Mouse (Mus musculus): ENCODE results near the gene Marveld1. TPM values are rescaled to one million over a fixed set of nuclear protein-coding genes. Genes with fewer than 3 reads are reported as not detected.

Marveld1 gene
- total and polyA plus RNA-seq, 3 experiments, result 9.7 to 24.4 TPM; not detected in 1

GRCm38 (mm10) chr19:42198026-42198425 lies 50.8 kb downstream of the Marveld1 start:
- H3K79me2 ChIP-seq (ENCODE audit: control insufficient read depth, insufficient read depth, low read length, poor library complexity), result no peaks in the 10 kb centered on the region
- 0 out of 4 replicates have a peak, but pooled peaks cover 0 to 4% of the 10 kb centered on the region in 2 experiments for H3K4me1 ChIP-seq (ENCODE audit: control insufficient read depth in 1 of 2, insufficient read depth in 2 of 2, low read length in 2 of 2)
- DNase-seq (ENCODE audit: low read depth, low spot score), result no peak
- H3K4me3 ChIP-seq (ENCODE audit: control insufficient read depth in 1 of 2, insufficient read depth in 1 of 2, low read depth in 2 of 2, low read length in 2 of 2), result no peak overlapping the region
- H3K9me3 ChIP-seq (replicated peaks; ENCODE audit: insufficient read depth, low read length), result no peaks in the 10 kb centered on the region
- H3K27me3 ChIP-seq (ENCODE audit: control insufficient read depth in 1 of 2, insufficient read depth in 2 of 2, low read length in 2 of 2), result no peaks in the 10 kb centered on the region
- no peak overlapping the region for H3K27ac ChIP-seq (ENCODE audit: control insufficient read depth, low read depth, low read length)
- no peaks in the 10 kb centered on the region for H3K36me3 ChIP-seq (ENCODE audit: control insufficient read depth in 1 of 2, insufficient read depth in 2 of 2, low read length in 2 of 2)
- no peak overlapping the region for H3K9ac ChIP-seq (ENCODE audit: control insufficient read depth, low read depth, low read length, poor library complexity, severe bottlenecking)
- TF ChIP-seq RAD21 (IDR thresholded peaks at IDR 0.05; ENCODE audit: low read depth, low read length) (no peak), TAL1 (IDR thresholded peaks at IDR 0.05; ENCODE audit: low read length) (no peak), RCOR1 (IDR thresholded peaks at IDR 0.05; ENCODE audit: low read depth, low read length) (no peak), ETS1 (IDR thresholded peaks at IDR 0.05; ENCODE audit: low read depth, low read length) (no peak), MYC (IDR thresholded peaks at IDR 0.05; ENCODE audit: low read depth, low read length) (no peak), UBTF (IDR thresholded peaks at IDR 0.05; ENCODE audit: borderline replicate concordance, insufficient read depth, low read depth, low read length) (no peak), MAZ (IDR thresholded peaks at IDR 0.05; ENCODE audit: low read depth, low read length) (no peak), JUND (IDR thresholded peaks at IDR 0.05; ENCODE audit: low read depth, low read length) (no peak), POLR2AphosphoS5 (IDR thresholded peaks at IDR 0.05; ENCODE audit: borderline replicate concordance, low read depth, low read length) (no peak), GABPA (IDR thresholded peaks at IDR 0.05; ENCODE audit: low read depth, low read length) (no peak), TCF12 (IDR thresholded peaks at IDR 0.05; ENCODE audit: low read depth, low read length) (no peak), SIN3A (IDR thresholded peaks at IDR 0.05; ENCODE audit: low read length) (no peak), ZC3H11A (IDR thresholded peaks at IDR 0.05; ENCODE audit: low read depth, low read length) (no peak), CHD1 (IDR thresholded peaks at IDR 0.05; ENCODE audit: low read depth, low read length) (no peak), NELFE (IDR thresholded peaks at IDR 0.05; ENCODE audit: low read depth, low read length) (no peak)

Other genes starting within 250 kb of the Marveld1 start
- 267 and 714 TPM in 2 replicates for gene Pgam1, start 235.5 kb upstream of the Marveld1 start, total RNA-seq (2012; rRNA removed)
- gene Pgam1, start 235.5 kb upstream of the Marveld1 start, polyA plus RNA-seq (2012; ENCODE audit: insufficient read depth in 1 of 2, insufficient read length in 2 of 2, low read depth in 1 of 2, low replicate concordance in 2 of 2, missing spikeins in 1 of 2), result 100 to 1,000 TPM; 220 to 756 TPM
- gene Exosc1, start 214.0 kb upstream of the Marveld1 start, total RNA-seq (2012; rRNA removed), result 101 and 118 TPM in 2 replicates
- 100 to 1,000 TPM; 162 to 390 TPM for gene Exosc1, start 214.0 kb upstream of the Marveld1 start, polyA plus RNA-seq (2012; ENCODE audit: insufficient read depth in 1 of 2, insufficient read length in 2 of 2, low read depth in 1 of 2, low replicate concordance in 2 of 2, missing spikeins in 1 of 2)
- gene Zdhhc16, start 213.9 kb upstream of the Marveld1 start, total RNA-seq (2012; rRNA removed), result 95.2 and 99.2 TPM in 2 replicates
- 100 to 1,000 TPM in 1 of 2 experiments, not detected in 1; 128 TPM for gene Zdhhc16, start 213.9 kb upstream of the Marveld1 start, polyA plus RNA-seq (2012; ENCODE audit: insufficient read depth in 1 of 2, insufficient read length in 2 of 2, low read depth in 1 of 2, low replicate concordance in 2 of 2, missing spikeins in 1 of 2)
- 23.7 and 25.6 TPM in 2 replicates for gene Mms19, start 166.2 kb upstream of the Marveld1 start, total RNA-seq (2012; rRNA removed)
- 10 to 100 TPM in 1 of 2 experiments, not detected in 1; 88.6 TPM for gene Mms19, start 166.2 kb upstream of the Marveld1 start, polyA plus RNA-seq (2012; ENCODE audit: insufficient read depth in 1 of 2, insufficient read length in 2 of 2, low read depth in 1 of 2, low replicate concordance in 2 of 2, missing spikeins in 1 of 2)
- 8.0 and 9.1 TPM in 2 replicates for gene Ubtd1, start 165.6 kb upstream of the Marveld1 start, total RNA-seq (2012; rRNA removed)
- gene Ubtd1, start 165.6 kb upstream of the Marveld1 start, polyA plus RNA-seq (2012; ENCODE audit: insufficient read depth in 1 of 2, insufficient read length in 2 of 2, low read depth in 1 of 2, low replicate concordance in 2 of 2, missing spikeins in 1 of 2), result 10 to 100 TPM in 1 of 2 experiments, not detected in 1; 15.5 TPM
- not detected in 2 replicates for gene Ankrd2, start 111.4 kb upstream of the Marveld1 start, total RNA-seq (2012; rRNA removed)
- gene Ankrd2, start 111.4 kb upstream of the Marveld1 start, polyA plus RNA-seq (2012; ENCODE audit: insufficient read depth in 1 of 2, insufficient read length in 2 of 2, low read depth in 1 of 2, low replicate concordance in 2 of 2, missing spikeins in 1 of 2), result not detected
- 0.31 TPM in 1 of 2 replicates, not detected in the other for gene Hoga1, start 101.8 kb upstream of the Marveld1 start, total RNA-seq (2012; rRNA removed)
- under 1 TPM in 1 of 2 experiments, not detected in 1; 0.38 TPM for gene Hoga1, start 101.8 kb upstream of the Marveld1 start, polyA plus RNA-seq (2012; ENCODE audit: insufficient read depth in 1 of 2, insufficient read length in 2 of 2, low read depth in 1 of 2, low replicate concordance in 2 of 2, missing spikeins in 1 of 2)
- gene 4933411K16Rik, start 95.2 kb upstream of the Marveld1 start, total RNA-seq (2012; rRNA removed), result not detected in 2 replicates
- under 1 TPM in 1 of 2 experiments, not detected in 1; 0.10 TPM for gene 4933411K16Rik, start 95.2 kb upstream of the Marveld1 start, polyA plus RNA-seq (2012; ENCODE audit: insufficient read depth in 1 of 2, insufficient read length in 2 of 2, low read depth in 1 of 2, low replicate concordance in 2 of 2, missing spikeins in 1 of 2)
- 4.9 and 5.7 TPM in 2 replicates for gene Morn4, start 61.0 kb upstream of the Marveld1 start, total RNA-seq (2012; rRNA removed)
- gene Morn4, start 61.0 kb upstream of the Marveld1 start, polyA plus RNA-seq (2012; ENCODE audit: insufficient read depth in 1 of 2, insufficient read length in 2 of 2, low read depth in 1 of 2, low replicate concordance in 2 of 2, missing spikeins in 1 of 2), result 10 to 100 TPM in 1 of 2 experiments, not detected in 1; 18.4 TPM
- 10.2 and 12.2 TPM in 2 replicates for gene Pi4k2a, start 56.9 kb upstream of the Marveld1 start, total RNA-seq (2012; rRNA removed)
- gene Pi4k2a, start 56.9 kb upstream of the Marveld1 start, polyA plus RNA-seq (2012; ENCODE audit: insufficient read depth in 1 of 2, insufficient read length in 2 of 2, low read depth in 1 of 2, low replicate concordance in 2 of 2, missing spikeins in 1 of 2), result 10 to 100 TPM in 1 of 2 experiments, not detected in 1; 30.3 TPM
- gene Avpi1, start 18.3 kb upstream of the Marveld1 start, total RNA-seq (2012; rRNA removed), result 49.5 and 54.8 TPM in 2 replicates
- gene Avpi1, start 18.3 kb upstream of the Marveld1 start, polyA plus RNA-seq (2012; ENCODE audit: insufficient read depth in 1 of 2, insufficient read length in 2 of 2, low read depth in 1 of 2, low replicate concordance in 2 of 2, missing spikeins in 1 of 2), result 10 to 100 TPM in 1 of 2 experiments, not detected in 1; 53.3 TPM
- 22.0 and 27.0 TPM in 2 replicates for gene Zfyve27, start 16.6 kb downstream of the Marveld1 start, total RNA-seq (2012; rRNA removed)
- 10 to 100 TPM in 1 of 2 experiments, not detected in 1; 40.2 TPM for gene Zfyve27, start 16.6 kb downstream of the Marveld1 start, polyA plus RNA-seq (2012; ENCODE audit: insufficient read depth in 1 of 2, insufficient read length in 2 of 2, low read depth in 1 of 2, low replicate concordance in 2 of 2, missing spikeins in 1 of 2)
- gene Sfrp5, start 54.9 kb downstream of the Marveld1 start, total RNA-seq (2012; rRNA removed), result not detected in 2 replicates
- under 1 TPM in 1 of 2 experiments, not detected in 1; 0.50 TPM for gene Sfrp5, start 54.9 kb downstream of the Marveld1 start, polyA plus RNA-seq (2012; ENCODE audit: insufficient read depth in 1 of 2, insufficient read length in 2 of 2, low read depth in 1 of 2, low replicate concordance in 2 of 2, missing spikeins in 1 of 2)
- gene Golga7b, start 100.2 kb downstream of the Marveld1 start, total RNA-seq (2012; rRNA removed), result 0.23 and 0.27 TPM in 2 replicates
- 1 to 10 TPM in 1 of 2 experiments, not detected in 1; 2.0 TPM for gene Golga7b, start 100.2 kb downstream of the Marveld1 start, polyA plus RNA-seq (2012; ENCODE audit: insufficient read depth in 1 of 2, insufficient read length in 2 of 2, low read depth in 1 of 2, low replicate concordance in 2 of 2, missing spikeins in 1 of 2)

Measured in MEL (cell line).